Mouse (Mus musculus) fat pad, adult 2 months (tissue): Measurements from ENCODE around the gene Aurka.

Experiments used
- DNase-seq: peaks from one replicate; pipeline ENCODE4 v3.0.0-alpha.2; 2011; ENCODE audit warnings: low read depth, low spot score; ENCODE audit errors: extremely low read depth

Aurka gene

GRCm38 (mm10) chr2:172338206-172338942 lies 32.0 kb downstream of the Aurka start:
- DNase-seq: no peak

DNA sequence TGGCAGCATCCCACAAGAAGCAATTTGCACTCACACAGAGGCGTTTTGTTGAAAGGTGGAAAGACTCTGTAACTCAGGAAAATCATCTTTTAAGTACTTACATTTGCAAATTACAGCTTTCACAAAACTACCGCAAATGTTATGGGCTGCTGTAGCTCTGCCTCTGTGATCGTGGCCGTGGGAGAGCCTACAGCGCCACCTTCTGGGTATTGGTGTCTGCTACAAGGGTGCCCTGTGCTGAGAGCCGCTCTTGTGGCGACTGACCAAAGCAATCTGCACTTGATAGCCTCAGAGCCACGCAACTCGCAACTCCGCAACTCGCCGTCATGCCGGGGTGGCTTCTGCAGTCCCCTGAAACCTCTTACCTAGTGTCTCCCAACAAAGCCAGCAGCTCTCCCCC lies 41.2 kb downstream of the Aurka start:
- no peak for DNase-seq

GRCm38 (mm10) chr2:172328248-172328647 lies 42.1 kb downstream of the Aurka start:
- no peak for DNase-seq

DNA sequence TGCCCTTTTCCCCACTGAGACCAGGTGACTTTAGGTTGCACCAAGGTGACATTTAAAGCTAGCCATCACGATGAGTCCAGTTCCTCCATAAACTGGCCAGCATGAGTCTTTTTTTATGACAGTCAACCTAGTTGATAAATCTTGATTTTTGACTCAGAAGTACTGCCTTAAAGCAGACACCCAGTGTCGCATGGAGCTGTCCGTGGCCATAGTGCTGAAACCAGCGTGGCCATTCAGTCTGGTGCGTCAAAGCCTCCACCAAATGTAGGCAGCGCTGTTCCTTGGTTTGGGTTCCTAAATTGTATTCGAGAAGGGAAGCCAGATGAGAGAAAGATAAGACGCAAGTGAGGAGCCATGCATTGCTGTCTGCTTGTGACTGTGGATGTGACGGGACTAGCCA lies 49.5 kb downstream of the Aurka start:
- DNase-seq: no peak

DNA sequence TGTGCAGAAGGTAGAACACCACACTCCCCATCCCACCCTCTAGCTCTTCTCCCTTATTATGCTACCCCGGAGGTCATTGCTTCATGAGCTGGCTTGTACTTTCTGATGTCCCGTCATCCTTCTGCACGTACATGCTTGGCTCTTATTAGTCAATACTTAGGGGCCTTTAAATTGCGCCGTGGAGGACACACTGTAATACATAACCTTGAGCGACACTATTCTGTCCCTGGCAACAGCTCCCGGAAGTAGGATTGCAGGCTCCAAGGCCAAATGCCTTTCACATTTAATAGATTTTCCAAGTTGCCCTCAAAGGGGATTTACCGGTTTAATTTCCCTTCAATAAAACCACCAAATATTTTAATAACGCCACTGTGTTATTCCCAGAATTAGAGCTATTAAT lies 58.6 kb downstream of the Aurka start:
- DNase-seq: no peak

DNA sequence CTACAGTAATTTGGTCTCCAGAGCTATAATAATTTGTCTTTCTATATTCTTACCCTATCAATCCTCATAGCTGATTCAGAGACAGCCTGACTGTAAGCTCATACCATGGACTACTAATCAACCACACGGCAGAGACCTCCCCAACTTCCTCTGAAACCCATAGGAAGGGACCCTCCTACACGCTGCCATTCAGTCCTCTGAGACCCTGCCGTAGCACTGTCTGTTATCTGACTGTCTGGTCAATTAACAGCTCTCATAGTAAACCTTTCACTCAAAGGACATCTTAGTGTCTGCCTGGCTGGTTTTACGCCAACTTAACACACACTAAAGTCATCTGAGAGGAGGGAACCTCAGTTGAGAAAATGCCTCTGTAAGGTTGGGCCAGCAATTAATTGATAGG lies 63.8 kb downstream of the Aurka start:
- no peak for DNase-seq
